Comparison of ENCODE assay signal across 8 mouse cellular contexts in the genomic region with DNA sequence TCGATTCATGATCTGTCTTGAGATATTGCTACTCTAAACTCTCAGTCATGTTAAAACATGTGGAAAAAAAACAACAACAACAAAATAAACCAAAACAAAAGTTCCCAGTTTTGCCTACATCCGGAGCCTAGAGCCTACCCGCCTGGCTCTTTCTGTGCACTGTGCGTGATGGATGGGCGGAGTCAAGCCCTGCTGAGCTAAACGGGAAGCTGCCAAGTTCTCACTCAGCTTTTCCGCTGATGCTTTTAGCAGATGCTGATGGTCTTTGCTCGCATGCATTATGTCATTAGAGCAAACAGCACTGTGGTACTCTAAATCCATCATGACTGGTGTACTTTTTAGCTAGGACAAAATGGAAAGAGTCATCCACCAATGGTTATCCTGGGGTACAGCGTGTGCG. TPM values are rescaled to one million over a fixed set of nuclear protein-coding genes. Genes with fewer than 3 reads are reported as not detected.
DNase-seq lines count a peak whose midpoint lies in the region; ATAC-seq and TF ChIP-seq lines count a peak whose summit lies in the region.

No protein-coding gene starts in this region.

- no peaks in the 10 kb centered on the region for H3K9me3 ChIP-seq in forebrain, postnatal 0 days (ENCODE audit: low read length)
- H3K9me3 ChIP-seq in hindbrain, embryonic 12.5 days (replicated peaks): no peaks in the 10 kb centered on the region
- H3K9me3 ChIP-seq in liver, postnatal 0 days (ENCODE audit: low read length): no peaks in the 10 kb centered on the region
- no peaks in the 10 kb centered on the region for H3K9me3 ChIP-seq in stomach, postnatal 0 days (ENCODE audit: control insufficient read depth, low read length)

- H3K27me3 ChIP-seq in forebrain, postnatal 0 days (ENCODE audit: insufficient read depth, low read length): no peaks in the 10 kb centered on the region
- H3K27me3 ChIP-seq in hindbrain, embryonic 12.5 days: no peaks in the 10 kb centered on the region
- no peaks in the 10 kb centered on the region for H3K27me3 ChIP-seq in liver, postnatal 0 days (ENCODE audit: insufficient read depth, low read length)
- H3K27me3 ChIP-seq in stomach, postnatal 0 days (ENCODE audit: control insufficient read depth, insufficient read depth, low read length): no peaks in the 10 kb centered on the region

- no peak overlapping the region for H3K4me3 ChIP-seq in forebrain, postnatal 0 days (ENCODE audit: low read depth, low read length)
- 0 out of 2 replicates have a peak overlapping the region, but pooled peaks have one; percentile 10 for H3K4me3 ChIP-seq in hindbrain, embryonic 12.5 days
- no peak overlapping the region for H3K4me3 ChIP-seq in liver, postnatal 0 days (ENCODE audit: low read depth, low read length)
- H3K4me3 ChIP-seq in stomach, postnatal 0 days (ENCODE audit: low read depth, low read length): no peak overlapping the region

- WGBS in forebrain, postnatal 0 days: 29% methylated on average over 10 of the region's 10 CpGs
- WGBS in hindbrain, embryonic 12.5 days: 33% methylated on average over 10 of the region's 10 CpGs
- WGBS in liver, postnatal 0 days (ENCODE audit: insufficient replicate concordance): 36% methylated on average over 10 of the region's 10 CpGs
- WGBS in stomach, postnatal 0 days: 35% methylated on average over 10 of the region's 10 CpGs

- ATAC-seq in forebrain, postnatal 0 days: peak; percentile 71
- ATAC-seq in hindbrain, embryonic 12.5 days (ENCODE audit: low FRiP score): no peak
- no peak for ATAC-seq in liver, postnatal 0 days
- ATAC-seq in stomach, postnatal 0 days (ENCODE audit: low FRiP score, low TSS enrichment): peak; percentile 56; the same call in 1 of the 2 replicates

- no peak overlapping the region for H3K9ac ChIP-seq in forebrain, postnatal 0 days
- no peak overlapping the region for H3K9ac ChIP-seq in hindbrain, embryonic 12.5 days
- no peak overlapping the region for H3K9ac ChIP-seq in liver, postnatal 0 days (replicated peaks)
- H3K9ac ChIP-seq in stomach, postnatal 0 days (ENCODE audit: low read length): no peak overlapping the region

- no peak for TF ChIP-seq CTCF in forebrain, postnatal 0 days (IDR thresholded peaks at IDR 0.05; ENCODE audit: low read depth)
- TF ChIP-seq CTCF in liver, postnatal 0 days (IDR thresholded peaks at IDR 0.05; ENCODE audit: low read depth): no peak
- TF ChIP-seq CTCF in stomach, postnatal 0 days (IDR thresholded peaks at IDR 0.05; ENCODE audit: low read depth): no peak

- no peak overlapping the region for H3K27ac ChIP-seq in forebrain, postnatal 0 days (ENCODE audit: low read depth, low read length)
- H3K27ac ChIP-seq in hindbrain, embryonic 12.5 days: no peak overlapping the region
- no peak overlapping the region for H3K27ac ChIP-seq in liver, postnatal 0 days (ENCODE audit: low read depth)
- no peak overlapping the region for H3K27ac ChIP-seq in stomach, postnatal 0 days (replicated peaks)

- H3K4me2 ChIP-seq in forebrain, postnatal 0 days (ENCODE audit: low read depth): peak overlapping the region; percentile 26; the same call in 1 of the 2 replicates
- H3K4me2 ChIP-seq in hindbrain, embryonic 12.5 days (replicated peaks): peak overlapping the region; percentile 39
- no peak overlapping the region for H3K4me2 ChIP-seq in liver, postnatal 0 days (ENCODE audit: low read depth, low read length)
- H3K4me2 ChIP-seq in stomach, postnatal 0 days (replicated peaks; ENCODE audit: low read depth): no peak overlapping the region

- H3K36me3 ChIP-seq in forebrain, postnatal 0 days (ENCODE audit: insufficient read depth): no peaks in the 10 kb centered on the region
- H3K36me3 ChIP-seq in hindbrain, embryonic 12.5 days: no peaks in the 10 kb centered on the region
- H3K36me3 ChIP-seq in liver, postnatal 0 days (replicated peaks; ENCODE audit: insufficient read depth, low read length): no peaks in the 10 kb centered on the region
- no peaks in the 10 kb centered on the region for H3K36me3 ChIP-seq in stomach, postnatal 0 days (ENCODE audit: control insufficient read depth, insufficient read depth, low read length)

- TF ChIP-seq EP300 in liver, postnatal 0 days (IDR thresholded peaks at IDR 0.05; ENCODE audit: low read depth): no peak
- no peak for TF ChIP-seq EP300 in stomach, postnatal 0 days (optimal IDR thresholded peaks at IDR 0.05)

- DNase-seq in ES-CJ7 (ENCODE audit: low read depth, low spot score) (peak; percentile 54), ZHBTc4 (ENCODE audit: low read depth, low spot score) (peak; percentile 55)
- DNase-seq in forebrain, postnatal 0 days: peak; percentile 50
- peak; percentile 19 for DNase-seq in liver, postnatal 0 days
- peak; percentile 34 for DNase-seq in stomach, postnatal 0 days (ENCODE audit: low spot score)
- no peak for DNase-seq in cerebellum, adult 9-10 months
- DNase-seq in adrenal gland, postnatal 25 days: no peak

- H3K4me1 ChIP-seq in forebrain, postnatal 0 days (ENCODE audit: insufficient read depth): no peaks in the 10 kb centered on the region
- no peaks in the 10 kb centered on the region for H3K4me1 ChIP-seq in hindbrain, embryonic 12.5 days
- no peaks in the 10 kb centered on the region for H3K4me1 ChIP-seq in liver, postnatal 0 days (ENCODE audit: insufficient read depth)
- no peaks in the 10 kb centered on the region for H3K4me1 ChIP-seq in stomach, postnatal 0 days (replicated peaks; ENCODE audit: control insufficient read depth, insufficient read depth)

RNA-seq across cellular contexts. Expression of gene Ddx59, which starts 20.6 kb away (rescaled TPM):
- 16.2 and 18.8 TPM in 2 replicates for total RNA-seq in forebrain, postnatal 0 days (2014; rRNA removed)
- polyA plus RNA-seq in forebrain, postnatal 0 days (2015; fragmentation: Nextera tagmentation; extraction: Ambion mirVana): 14.6 and 17.8 TPM in 2 replicates
- 17.5 and 18.2 TPM in 2 replicates for polyA plus RNA-seq in hindbrain, embryonic 12.5 days (2016; fragmentation: Nextera tagmentation; extraction: Ambion mirVana)
- 4.5 and 4.7 TPM in 2 replicates for polyA plus RNA-seq in liver, postnatal 0 days (2015; fragmentation: Nextera tagmentation; extraction: Ambion mirVana)
- 7.7 and 9.0 TPM in 2 replicates for polyA plus RNA-seq in stomach, postnatal 0 days (2015; fragmentation: Nextera tagmentation; extraction: Ambion mirVana)
- total RNA-seq in adrenal gland, postnatal 25 days (2021): 10.4 and 15.7 TPM in 2 replicates

RNA-seq across cellular contexts. Expression of gene Camsap2, which starts 48.6 kb away (rescaled TPM):
- total RNA-seq in forebrain, postnatal 0 days (2014; rRNA removed): 120 and 135 TPM in 2 replicates
- polyA plus RNA-seq in forebrain, postnatal 0 days (2015; fragmentation: Nextera tagmentation; extraction: Ambion mirVana): 16.1 and 20.1 TPM in 2 replicates
- 38.2 and 39.7 TPM in 2 replicates for polyA plus RNA-seq in hindbrain, embryonic 12.5 days (2016; fragmentation: Nextera tagmentation; extraction: Ambion mirVana)
- polyA plus RNA-seq in liver, postnatal 0 days (2015; fragmentation: Nextera tagmentation; extraction: Ambion mirVana): 3.1 and 3.4 TPM in 2 replicates
- 8.9 and 9.5 TPM in 2 replicates for polyA plus RNA-seq in stomach, postnatal 0 days (2015; fragmentation: Nextera tagmentation; extraction: Ambion mirVana)
- total RNA-seq in adrenal gland, postnatal 25 days (2021): 39.4 and 46.0 TPM in 2 replicates

Comparison
In these comparisons a context has a peak if more than half of its experiments do, and no peak if none do; other contexts are left out.
1. DNase-seq: peak in ES-CJ7 (single experiment), ZHBTc4 (single experiment), forebrain, postnatal 0 days (single experiment), liver, postnatal 0 days (single experiment) and stomach, postnatal 0 days (single experiment); none in cerebellum, adult 9-10 months (single experiment) and adrenal gland, postnatal 25 days (single experiment).
2. ATAC-seq: peak in forebrain, postnatal 0 days (single experiment) and stomach, postnatal 0 days (single experiment); none in hindbrain, embryonic 12.5 days (single experiment) and liver, postnatal 0 days (single experiment).
3. H3K4me2 ChIP-seq: peak in forebrain, postnatal 0 days (single experiment) and hindbrain, embryonic 12.5 days (single experiment); none in liver, postnatal 0 days (single experiment) and stomach, postnatal 0 days (single experiment).